Mouse (Mus musculus): ENCODE data around the gene Ercc2. TPM values are rescaled to one million over a fixed set of nuclear protein-coding genes. Genes with fewer than 3 reads are reported as not detected.

Gene Ercc2
- polyA plus RNA-seq, 1 experiment from 2014 or later: 18.3 TPM

DNA sequence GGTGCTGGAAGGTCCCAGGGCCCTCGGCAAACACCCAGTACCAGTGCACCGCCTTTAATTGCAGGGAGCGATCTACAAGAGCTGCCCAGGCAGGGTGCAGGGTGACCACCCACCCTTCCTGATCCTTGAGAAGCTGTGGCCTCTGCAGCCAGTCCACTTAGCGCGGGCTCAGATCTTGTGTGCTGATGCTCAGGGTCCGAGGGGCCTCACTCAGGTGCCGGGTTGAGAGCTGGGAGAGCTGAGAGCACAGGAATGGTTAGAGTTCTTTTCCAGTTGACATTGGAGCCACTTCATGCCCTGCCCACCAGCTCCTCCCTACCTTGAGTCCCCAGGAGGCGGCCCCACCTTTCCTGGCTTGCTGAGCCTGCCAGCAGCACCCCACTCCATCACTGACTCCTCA lies 12.7 kb downstream of the Ercc2 start:
- Histone ChIP-seq H3K27ac (no peak overlapping the region), H3K27me3 (peaks cover 8% of the 10 kb centered on the region), H3K4me2 (replicated peaks) (no peak overlapping the region), H3K9ac (no peak overlapping the region), H3K4me3 (no peak overlapping the region), H3K36me3 (peaks cover 66% of the 10 kb centered on the region), H3K9me3 (no peaks in the 10 kb centered on the region), H3K4me1 (peaks cover 6% of the 10 kb centered on the region)
- 87% methylated on average over 8 of the region's 8 CpGs for WGBS
- ATAC-seq (ENCODE audit: low FRiP score, low read depth): no peak

DNA sequence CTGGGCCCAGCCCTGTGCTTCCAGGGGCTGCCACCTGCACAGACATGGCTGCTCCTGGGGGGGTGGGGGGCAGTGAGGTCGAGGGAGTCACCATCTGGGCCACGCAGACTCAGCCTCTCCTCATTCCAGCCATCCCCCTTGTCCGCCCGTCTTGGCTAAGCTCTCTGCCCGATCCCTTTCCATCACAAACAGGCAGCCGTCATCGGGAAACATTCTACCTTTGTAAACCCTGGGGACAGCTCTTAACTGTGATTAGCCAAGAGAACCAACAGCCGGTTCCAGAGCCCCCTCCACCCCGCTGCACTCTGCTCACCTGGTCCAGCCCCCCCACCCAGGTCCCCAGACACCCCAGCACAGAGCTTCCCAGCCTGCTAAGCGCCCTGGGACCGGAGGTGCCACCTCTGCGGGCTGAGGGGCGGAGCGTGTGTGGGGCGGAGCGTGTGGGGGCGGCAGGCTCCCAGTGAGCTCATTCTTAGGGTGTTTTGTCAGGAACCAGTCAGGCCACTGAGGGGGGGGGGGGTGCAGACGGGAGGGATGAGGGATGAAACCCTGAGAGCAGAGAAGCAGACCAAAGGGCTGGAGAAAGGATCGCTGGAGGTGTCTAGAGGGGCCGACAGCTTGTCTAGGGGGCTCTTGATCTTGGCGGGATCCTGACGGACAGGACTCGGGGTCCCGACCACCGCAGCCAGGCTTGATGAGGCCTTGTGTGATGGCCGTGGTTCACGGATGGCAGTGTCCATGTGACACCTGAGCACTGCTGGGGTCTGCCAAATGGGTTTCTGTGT lies 17.9 kb downstream of the Ercc2 start:
- no peak for ATAC-seq (ENCODE audit: low FRiP score, low read depth)
- WGBS: 2% methylated on average over 27 of the region's 27 CpGs
- H3K4me2 ChIP-seq (replicated peaks): peak overlapping the region; percentile 64
- H3K27me3 ChIP-seq: peaks cover 58% of the 10 kb centered on the region
- H3K9me3 ChIP-seq: peaks cover 9% of the 10 kb centered on the region; the same call in 1 of the 2 replicates
- no peak overlapping the region for H3K27ac ChIP-seq
- H3K9ac ChIP-seq: peak overlapping the region; percentile 51
- peaks cover 14% of the 10 kb centered on the region for H3K36me3 ChIP-seq
- H3K4me3 ChIP-seq: peak overlapping the region; percentile 38
- peaks cover 22% of the 10 kb centered on the region for H3K4me1 ChIP-seq

DNA sequence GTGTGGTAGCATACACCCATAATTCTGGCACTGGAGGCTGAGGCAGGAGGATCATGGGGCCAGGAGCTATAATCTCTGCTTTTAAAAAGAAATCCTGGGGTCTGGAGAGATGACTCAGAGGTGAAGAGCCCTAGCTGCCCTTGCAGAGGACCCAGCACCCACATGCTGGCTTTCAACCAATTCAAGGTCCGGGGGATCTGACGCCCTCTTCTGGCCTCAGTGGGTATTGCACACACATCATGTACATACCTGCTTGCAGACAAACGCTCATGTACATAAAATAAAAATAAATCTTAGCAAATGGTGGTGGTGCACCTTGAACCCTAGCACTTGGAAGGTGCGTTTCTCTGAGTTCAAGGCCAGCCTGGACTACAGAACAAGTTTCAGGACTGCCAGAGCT lies 19.1 kb downstream of the Ercc2 start:
- peaks cover 22% of the 10 kb centered on the region for H3K4me1 ChIP-seq
- no peak overlapping the region for H3K9ac ChIP-seq
- peaks cover 9% of the 10 kb centered on the region; the same call in 1 of the 2 replicates for H3K9me3 ChIP-seq
- no peak overlapping the region for H3K4me3 ChIP-seq
- peaks cover 66% of the 10 kb centered on the region for H3K27me3 ChIP-seq
- H3K27ac ChIP-seq: no peak overlapping the region
- peaks cover 2% of the 10 kb centered on the region; the same call in 1 of the 2 replicates for H3K36me3 ChIP-seq
- no peak overlapping the region for H3K4me2 ChIP-seq (replicated peaks)
- ATAC-seq (ENCODE audit: low FRiP score, low read depth): no peak
- 77% methylated on average over 4 of the region's 4 CpGs for WGBS

DNA sequence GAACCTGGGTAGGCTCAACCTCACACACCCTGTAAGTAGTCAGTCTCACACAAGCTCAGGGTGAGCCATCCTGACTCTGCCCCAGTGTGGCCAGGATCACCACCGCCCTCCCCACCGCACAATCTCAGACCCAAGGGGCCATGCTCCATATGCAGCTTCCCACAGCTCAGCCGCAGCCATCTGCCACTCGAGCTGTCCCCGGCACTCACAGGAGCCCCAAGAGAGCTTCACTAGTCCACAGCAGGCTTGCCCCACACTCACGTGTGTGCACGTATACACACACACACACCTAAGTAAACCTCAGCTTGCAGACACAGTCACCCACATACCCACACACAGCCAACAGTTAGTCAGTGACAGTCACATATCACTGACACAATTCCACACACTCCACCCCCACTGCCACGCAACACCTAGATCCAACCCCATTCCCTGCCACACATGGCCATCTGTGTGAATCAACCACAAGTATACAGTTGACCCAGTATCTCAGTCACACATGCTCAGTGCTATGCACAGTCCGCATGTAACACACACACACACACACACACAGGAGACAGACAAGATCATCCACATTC lies 20.8 kb downstream of the Ercc2 start:
- Histone ChIP-seq H3K4me1 (peaks cover 22% of the 10 kb centered on the region), H3K4me2 (replicated peaks) (no peak overlapping the region), H3K9me3 (peaks cover 9% of the 10 kb centered on the region; the same call in 1 of the 2 replicates), H3K36me3 (no peaks in the 10 kb centered on the region), H3K27ac (no peak overlapping the region), H3K9ac (no peak overlapping the region), H3K27me3 (peaks cover 70% of the 10 kb centered on the region), H3K4me3 (no peak overlapping the region)
- ATAC-seq (ENCODE audit: low FRiP score, low read depth): no peak
- WGBS: 84% methylated on average over 9 of the region's 9 CpGs

DNA sequence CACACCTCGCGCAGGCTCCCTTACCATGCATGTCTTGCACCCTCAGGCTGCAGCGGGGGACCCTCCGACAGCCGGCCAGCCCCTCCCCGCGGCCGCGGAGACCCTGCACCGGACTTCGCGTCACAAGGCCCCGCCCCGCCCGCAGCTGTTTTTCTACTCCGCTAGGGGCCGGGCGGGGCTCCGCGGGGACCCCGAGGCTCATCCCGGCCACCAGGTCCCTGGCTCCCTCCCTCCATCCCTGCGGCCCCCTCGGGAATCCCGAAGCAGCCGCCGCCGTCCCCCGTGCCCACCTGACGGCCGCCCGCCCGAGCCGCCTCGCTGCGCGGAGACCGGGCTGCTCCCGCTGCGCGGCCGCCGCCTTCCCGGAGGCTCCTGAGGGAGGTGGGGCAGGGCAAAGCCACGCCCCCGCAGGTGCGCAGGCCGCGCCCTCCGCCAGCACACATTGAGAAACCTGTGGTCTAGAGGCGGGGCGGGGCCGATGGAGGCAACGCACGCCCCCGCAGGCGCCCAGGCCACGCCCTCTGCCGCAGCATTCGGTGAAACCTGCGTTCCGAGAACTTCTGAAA lies 22.0 kb downstream of the Ercc2 start, which contains the start of gene Klc3:
Gene Klc3 (minus strand): TSS at position 374 of the 566 bp plus-strand sequence.
- H3K27ac ChIP-seq: no peak within 1 kb of the TSS
- peak within 1 kb of the TSS; percentile 98 for H3K4me2 ChIP-seq (replicated peaks)
- H3K9ac ChIP-seq: peak within 1 kb of the TSS; percentile 71
- H3K4me1 ChIP-seq: peaks cover 22% of the 10 kb centered on the region
- H3K9me3 ChIP-seq: peaks cover 9% of the 10 kb centered on the region; the same call in 1 of the 2 replicates
- peak within 1 kb of the TSS; percentile 65 for H3K4me3 ChIP-seq
- ATAC-seq (ENCODE audit: low FRiP score, low read depth): peak; percentile 58; the same call in 1 of the 2 replicates
- WGBS: under 1% methylated on average over 62 of the region's 62 CpGs
- H3K36me3 ChIP-seq: no peaks in the 10 kb centered on the region
- H3K27me3 ChIP-seq: peaks cover 69% of the 10 kb centered on the region

DNA sequence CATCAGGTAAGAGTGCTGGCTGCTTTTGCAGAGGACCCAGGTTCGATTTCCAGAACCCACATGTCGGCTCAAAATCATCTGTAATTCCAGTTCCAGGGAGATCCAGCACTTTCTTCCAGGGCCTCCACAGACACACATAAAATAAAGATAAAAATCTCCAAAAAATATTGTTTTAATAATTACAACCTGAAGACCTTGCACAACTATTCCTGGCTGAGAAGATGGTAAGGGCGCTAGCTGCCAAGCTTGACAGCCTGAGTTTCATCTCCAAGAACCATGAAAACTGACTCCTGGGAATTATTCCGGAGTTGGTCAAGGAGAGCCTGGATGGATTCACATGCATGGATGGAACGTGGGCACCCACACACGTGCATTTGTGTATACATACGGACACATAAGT lies 22.7 kb downstream of the Ercc2 start, which contains the start of gene Ckm:
Gene Ckm (plus strand): TSS at position 301 of the 400 bp plus-strand sequence.
- Histone ChIP-seq H3K4me2 (replicated peaks) (peak within 1 kb of the TSS; percentile 98), H3K9ac (peak within 1 kb of the TSS; percentile 71), H3K9me3 (peaks cover 9% of the 10 kb centered on the region; the same call in 1 of the 2 replicates), H3K36me3 (no peaks in the 10 kb centered on the region), H3K4me1 (peaks cover 18% of the 10 kb centered on the region), H3K27ac (no peak within 1 kb of the TSS), H3K4me3 (peak within 1 kb of the TSS; percentile 65), H3K27me3 (peaks cover 63% of the 10 kb centered on the region)
- no peak for ATAC-seq (ENCODE audit: low FRiP score, low read depth)
- 51% methylated on average over 7 of the region's 7 CpGs for WGBS

DNA sequence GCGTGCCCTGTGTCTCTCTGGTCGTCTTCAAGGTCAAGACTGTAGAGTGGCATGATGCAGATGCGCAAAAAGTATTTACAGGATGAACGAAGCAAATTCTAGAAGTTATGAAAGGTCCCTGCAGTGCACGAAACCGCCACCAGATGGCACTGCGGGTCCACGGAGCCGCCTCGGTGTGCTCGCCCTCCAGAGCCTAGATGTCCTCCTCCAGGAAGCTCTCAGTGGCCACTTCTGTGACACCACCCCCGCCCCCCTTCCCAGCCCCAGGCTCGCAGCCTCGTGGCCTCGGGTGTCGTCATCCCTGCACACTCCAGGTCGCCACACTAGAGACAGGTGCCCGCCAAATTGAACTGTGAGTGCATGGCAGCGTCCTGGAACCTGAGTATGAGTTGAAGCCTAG lies 23.6 kb downstream of the Ercc2 start:
- H3K9ac ChIP-seq: no peak overlapping the region
- no peaks in the 10 kb centered on the region for H3K36me3 ChIP-seq
- 0 out of 2 replicates have a peak overlapping the region, but pooled peaks have one; percentile 13 for H3K4me3 ChIP-seq
- peak; percentile 30; the same call in 1 of the 2 replicates for ATAC-seq (ENCODE audit: low FRiP score, low read depth)
- H3K4me1 ChIP-seq: peaks cover 18% of the 10 kb centered on the region
- H3K27me3 ChIP-seq: peaks cover 55% of the 10 kb centered on the region
- H3K27ac ChIP-seq: no peak overlapping the region
- 3% methylated on average over 19 of the region's 19 CpGs for WGBS
- peaks cover 9% of the 10 kb centered on the region; the same call in 1 of the 2 replicates for H3K9me3 ChIP-seq
- H3K4me2 ChIP-seq (replicated peaks): peak overlapping the region; percentile 48

DNA sequence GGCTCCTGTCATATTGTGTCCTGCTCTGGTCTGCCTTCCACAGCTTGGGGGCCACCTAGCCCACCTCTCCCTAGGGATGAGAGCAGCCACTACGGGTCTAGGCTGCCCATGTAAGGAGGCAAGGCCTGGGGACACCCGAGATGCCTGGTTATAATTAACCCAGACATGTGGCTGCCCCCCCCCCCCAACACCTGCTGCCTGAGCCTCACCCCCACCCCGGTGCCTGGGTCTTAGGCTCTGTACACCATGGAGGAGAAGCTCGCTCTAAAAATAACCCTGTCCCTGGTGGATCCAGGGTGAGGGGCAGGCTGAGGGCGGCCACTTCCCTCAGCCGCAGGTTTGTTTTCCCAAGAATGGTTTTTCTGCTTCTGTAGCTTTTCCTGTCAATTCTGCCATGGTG lies 27.9 kb downstream of the Ercc2 start:
- H3K4me2 ChIP-seq (replicated peaks): no peak overlapping the region
- ATAC-seq (ENCODE audit: low FRiP score, low read depth): peak; percentile 68; the same call in 1 of the 2 replicates
- no peak overlapping the region for H3K4me3 ChIP-seq
- H3K27me3 ChIP-seq: peaks cover 12% of the 10 kb centered on the region
- WGBS: 43% methylated on average over 6 of the region's 6 CpGs
- no peak overlapping the region; the same call in 1 of the 2 replicates for H3K9ac ChIP-seq
- 0 out of 2 replicates have a peak, but pooled peaks cover 8% of the 10 kb centered on the region for H3K4me1 ChIP-seq
- no peak overlapping the region for H3K27ac ChIP-seq
- H3K9me3 ChIP-seq: no peaks in the 10 kb centered on the region; the same call in 1 of the 2 replicates
- no peaks in the 10 kb centered on the region for H3K36me3 ChIP-seq

DNA sequence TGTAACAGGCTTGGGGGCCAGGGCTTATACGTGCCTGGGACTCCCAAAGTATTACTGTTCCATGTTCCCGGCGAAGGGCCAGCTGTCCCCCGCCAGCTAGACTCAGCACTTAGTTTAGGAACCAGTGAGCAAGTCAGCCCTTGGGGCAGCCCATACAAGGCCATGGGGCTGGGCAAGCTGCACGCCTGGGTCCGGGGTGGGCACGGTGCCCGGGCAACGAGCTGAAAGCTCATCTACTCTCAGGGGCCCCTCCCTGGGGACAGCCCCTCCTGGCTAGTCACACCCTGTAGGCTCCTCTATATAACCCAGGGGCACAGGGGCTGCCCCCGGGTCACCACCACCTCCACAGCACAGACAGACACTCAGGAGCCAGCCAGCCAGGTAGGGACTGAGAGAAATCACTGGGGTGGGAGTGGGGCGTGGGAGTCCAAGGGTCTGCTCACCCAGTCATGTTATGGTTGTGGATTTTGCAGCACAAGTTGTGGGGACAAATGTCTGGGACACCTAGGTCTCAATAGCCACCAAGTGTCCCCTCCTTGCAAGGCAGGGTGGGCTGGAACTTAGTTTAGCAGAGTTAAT lies 29.0 kb downstream of the Ercc2 start:
- Histone ChIP-seq H3K27ac (no peak overlapping the region), H3K4me3 (no peak overlapping the region), H3K4me1 (0 out of 2 replicates have a peak, but pooled peaks cover 8% of the 10 kb centered on the region), H3K4me2 (replicated peaks) (no peak overlapping the region), H3K27me3 (peaks cover 7% of the 10 kb centered on the region; the same call in 1 of the 2 replicates), H3K9ac (no peak overlapping the region), H3K9me3 (no peaks in the 10 kb centered on the region; the same call in 1 of the 2 replicates), H3K36me3 (no peaks in the 10 kb centered on the region)
- no peak for ATAC-seq (ENCODE audit: low FRiP score, low read depth)
- 75% methylated on average over 11 of the region's 11 CpGs for WGBS

DNA sequence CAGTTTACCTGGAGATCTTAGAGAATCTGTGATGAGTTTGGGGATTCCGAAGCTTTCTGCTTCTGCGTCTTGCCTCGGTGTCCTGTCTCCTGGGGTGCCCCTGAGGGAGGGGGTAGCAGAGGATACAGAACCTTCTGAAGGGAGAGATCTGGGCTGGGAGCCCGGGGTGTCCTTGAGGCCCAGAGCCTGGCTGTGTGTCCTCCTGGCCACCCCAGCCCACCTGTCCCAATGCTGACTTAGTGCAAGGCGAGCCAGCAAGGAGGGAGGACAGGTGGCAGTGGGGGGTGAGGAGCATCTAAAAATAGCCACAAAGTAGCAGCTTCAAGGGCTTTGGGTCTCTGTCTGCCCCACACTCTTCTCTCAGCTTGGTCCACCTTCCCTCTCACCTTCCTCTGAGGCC lies 30.0 kb downstream of the Ercc2 start:
- Histone ChIP-seq H3K4me3 (no peak overlapping the region), H3K9me3 (no peaks in the 10 kb centered on the region; the same call in 1 of the 2 replicates), H3K4me1 (0 out of 2 replicates have a peak, but pooled peaks cover 8% of the 10 kb centered on the region), H3K27me3 (peaks cover 7% of the 10 kb centered on the region), H3K27ac (no peak overlapping the region), H3K36me3 (no peaks in the 10 kb centered on the region), H3K4me2 (replicated peaks) (no peak overlapping the region), H3K9ac (no peak overlapping the region)
- no peak; the same call in 1 of the 2 replicates for ATAC-seq (ENCODE audit: low FRiP score, low read depth)
- 75% methylated on average over 5 of the region's 5 CpGs for WGBS

DNA sequence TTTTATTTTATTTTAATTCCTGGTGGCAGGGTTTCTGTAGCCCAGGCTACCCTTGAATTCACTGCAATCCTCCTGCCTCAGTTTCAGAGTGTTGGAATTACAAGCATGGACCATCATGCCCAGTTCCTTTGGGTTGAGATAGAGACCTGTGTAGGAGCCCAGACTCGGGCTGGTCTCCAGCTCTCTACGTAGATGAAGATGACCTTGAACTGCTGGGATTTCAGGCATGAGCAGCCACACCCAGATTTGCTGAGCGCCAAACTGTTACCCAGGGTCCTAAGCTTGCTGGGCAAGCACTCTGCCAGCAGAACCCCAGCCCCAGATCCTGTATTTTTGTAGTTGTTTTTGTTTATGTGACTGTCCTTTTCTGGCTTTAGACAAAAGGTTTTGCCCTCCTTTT lies 31.7 kb downstream of the Ercc2 start:
- H3K36me3 ChIP-seq: no peaks in the 10 kb centered on the region
- no peak overlapping the region for H3K4me3 ChIP-seq
- H3K27ac ChIP-seq: no peak overlapping the region
- WGBS: 86% methylated on average over 3 of the region's 3 CpGs
- no peak overlapping the region for H3K9ac ChIP-seq
- peaks cover 23% of the 10 kb centered on the region for H3K27me3 ChIP-seq
- H3K4me1 ChIP-seq: 0 out of 2 replicates have a peak, but pooled peaks cover 8% of the 10 kb centered on the region
- peaks cover 4% of the 10 kb centered on the region; the same call in 1 of the 2 replicates for H3K9me3 ChIP-seq
- no peak for ATAC-seq (ENCODE audit: low FRiP score, low read depth)
- H3K4me2 ChIP-seq (replicated peaks): no peak overlapping the region

All from limb, embryonic 13.5 days (tissue).